Mouse (Mus musculus) liver, adult 2 months (tissue): Measurements from ENCODE around the gene Foxp1. TPM values are rescaled to one million over a fixed set of nuclear protein-coding genes. Genes with fewer than 3 reads are reported as not detected.

Source experiments
- DNase-seq: peaks from one replicate; pipeline ENCODE4 v3.0.0-alpha.2; 2011; ENCODE audit warnings: low read depth, low spot score; ENCODE audit errors: extremely low read depth
- H3K27ac ChIP-seq: fragments of 200-500 bp; replicated peaks from 2 replicates; pipeline ENCODE4 v1.5.1; 2012; ENCODE audit warnings: low read depth, mild to moderate bottlenecking, control low read depth, inconsistent platforms, low read length; ENCODE audit not compliant: insufficient read depth
- H3K27me3 ChIP-seq: fragments of 200-500 bp; 2 replicates; pipeline ENCODE4 v1.6.1; 2012; ENCODE audit warnings: mild to moderate bottlenecking, moderate library complexity, low read length, inconsistent platforms; ENCODE audit not compliant: control insufficient read depth, insufficient read depth
- H3K36me3 ChIP-seq: fragments of 200-500 bp; 2 replicates; pipeline ENCODE4 v1.6.1; 2012; ENCODE audit warnings: low read length, inconsistent platforms; ENCODE audit not compliant: control insufficient read depth, insufficient read depth
- H3K4me1 ChIP-seq: fragments of 200-500 bp; 2 replicates; pipeline ENCODE4 v1.6.1; 2011; ENCODE audit warnings: low read length; ENCODE audit not compliant: control insufficient read depth, insufficient read depth
- H3K4me3 ChIP-seq: fragments of 200-500 bp; 2 replicates; pipeline ENCODE4 v1.5.1; 2011; ENCODE audit warnings: low read depth, mild to moderate bottlenecking, control low read depth, low read length, moderate library complexity; ENCODE audit not compliant: insufficient read depth
- H3K79me2 ChIP-seq: fragments of 200-500 bp; 2 replicates; pipeline ENCODE4 v1.6.1; 2012; ENCODE audit warnings: inconsistent platforms, mild to moderate bottlenecking, low read length, moderate library complexity; ENCODE audit not compliant: control insufficient read depth, insufficient read depth
- H3K9ac ChIP-seq: fragments of 200-500 bp; 2 replicates; pipeline ENCODE4 v1.6.1; 2012; ENCODE audit warnings: low read depth, mild to moderate bottlenecking, control low read depth, inconsistent platforms, low read length
- CTCF ChIP-seq: fragments of 200-500 bp; IDR thresholded peaks from 2 replicates; pipeline ENCODE4 v1.5.1; 2011; ENCODE audit warnings: low read depth, low read length, control low read depth
- POLR2A ChIP-seq: fragments of 200-500 bp; IDR thresholded peaks from 2 replicates; pipeline ENCODE4 v1.6.1; 2011; ENCODE audit warnings: low read length, control low read depth; ENCODE audit not compliant: insufficient read depth; ENCODE audit errors: extremely low read depth
- WGBS: fragments of 180-500 bp; shearing (Covaris S2); methylation state at CpG from one replicate; pipeline ENCODE4 v1.1.7; 2018; 5-methylcytosine and 5-hydroxymethylcytosine counted together
- polyA plus RNA-seq: library from polyadenylated mRNA; depleted of rRNA; stranded (reverse); fragments of >200 nt; gene quantifications from 2 replicates; pipeline ENCODE4 v1.2.3, GENCODE M21; 2012
- total RNA-seq: library from RNA; depleted of rRNA; stranded (reverse); fragments of >200 nt; gene quantifications from 2 replicates; pipeline ENCODE4 v1.2.3, GENCODE M21; 2014

The Foxp1 gene
- total and polyA plus RNA-seq, 2 experiments = 22.7 to 24.8 TPM

DNA sequence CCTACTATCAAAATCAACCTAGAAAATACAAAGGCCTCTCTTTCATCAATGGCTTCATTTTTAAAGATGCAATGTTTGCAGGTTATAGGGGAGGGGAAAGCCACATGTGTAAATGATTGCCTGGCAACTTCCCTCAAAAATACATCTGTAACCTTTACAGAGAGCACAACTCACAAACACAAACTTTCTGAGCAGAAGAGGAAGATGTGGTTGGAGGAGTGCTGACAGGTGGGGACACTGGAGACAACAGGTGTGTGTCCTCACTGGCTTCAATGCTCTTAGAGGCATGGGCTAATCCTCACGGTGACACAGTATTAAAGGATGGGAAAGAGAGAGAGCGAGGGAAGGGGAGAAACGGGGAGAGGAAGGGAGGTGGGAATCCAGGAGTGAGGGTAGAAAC is 120.2 kb downstream of the Foxp1 start:
- Histone ChIP-seq H3K27ac (no peak overlapping the region), H3K9ac (no peak overlapping the region), H3K4me3 (no peak overlapping the region), H3K36me3 (peaks cover 6% of the 10 kb centered on the region; the same call in 1 of the 2 replicates), H3K4me1 (no peaks in the 10 kb centered on the region), H3K79me2 (peaks cover 6% of the 10 kb centered on the region), H3K27me3 (no peaks in the 10 kb centered on the region)
- TF ChIP-seq POLR2A = no peak
- no peak for TF ChIP-seq CTCF
- DNase-seq = no peak
- WGBS = 87% methylated on average over 3 of the region's 3 CpGs

DNA sequence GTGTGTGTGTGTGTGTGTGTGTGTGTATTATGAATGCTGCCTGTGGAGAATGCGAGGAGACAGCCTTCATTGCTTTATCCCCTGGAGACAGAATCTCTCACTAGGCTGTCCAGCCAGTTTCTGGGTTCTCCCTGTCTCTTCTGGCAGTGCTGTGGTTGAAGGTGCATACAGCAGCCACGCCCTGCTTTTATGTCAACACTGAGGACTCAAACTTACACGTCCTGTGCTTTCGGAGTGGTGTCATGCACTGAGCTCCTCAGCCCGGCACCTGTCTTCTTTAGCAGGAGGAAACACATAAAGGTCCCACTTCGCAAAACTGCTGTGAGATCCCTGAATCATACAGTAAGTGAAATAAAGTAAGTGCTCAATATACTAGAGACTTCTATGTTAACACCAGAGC is 120.7 kb downstream of the Foxp1 start:
- Histone ChIP-seq H3K27me3 (no peaks in the 10 kb centered on the region), H3K79me2 (peaks cover 6% of the 10 kb centered on the region), H3K27ac (no peak overlapping the region), H3K4me3 (no peak overlapping the region), H3K4me1 (no peaks in the 10 kb centered on the region), H3K9ac (no peak overlapping the region), H3K36me3 (peaks cover 10% of the 10 kb centered on the region; the same call in 1 of the 2 replicates)
- no peak for DNase-seq
- WGBS = 83% methylated on average over 6 of the region's 6 CpGs
- no peak for TF ChIP-seq CTCF
- no peak for TF ChIP-seq POLR2A

- Histone ChIP-seq H3K9ac (no peak overlapping the region), H3K27ac (no peak overlapping the region), H3K4me1 (no peaks in the 10 kb centered on the region), H3K4me3 (no peak overlapping the region), H3K27me3 (no peaks in the 10 kb centered on the region), H3K36me3 (peaks cover 13% of the 10 kb centered on the region; the same call in 1 of the 2 replicates), H3K79me2 (peaks cover 6% of the 10 kb centered on the region)
- 67% methylated on average over 2 of the region's 2 CpGs for WGBS
- DNase-seq = no peak
- TF ChIP-seq CTCF (no peak), POLR2A (no peak)
These were observed 121.3 kb downstream of the Foxp1 start for GRCm38 (mm10) chr6:99401211-99401610.

DNA sequence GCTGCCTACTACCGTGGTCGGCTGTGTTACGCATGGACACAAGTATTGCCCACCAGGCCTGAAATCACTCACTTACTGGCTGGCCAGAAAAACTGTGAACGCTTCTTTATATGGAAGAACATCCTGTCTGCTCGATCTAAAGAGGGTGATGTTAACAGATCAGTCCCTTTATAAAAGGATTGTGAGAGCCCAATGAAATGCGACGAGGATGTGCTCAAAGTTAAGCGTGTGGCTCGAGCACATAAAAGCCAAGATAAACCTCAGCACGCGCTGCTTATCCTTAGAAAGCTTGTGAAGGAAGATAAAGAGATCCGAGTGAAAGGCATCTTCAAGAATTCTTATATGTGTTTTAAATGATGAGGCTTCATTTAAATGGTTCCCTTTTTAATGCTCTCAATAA is 126.8 kb downstream of the Foxp1 start:
- DNase-seq = no peak
- Histone ChIP-seq H3K9ac (no peak overlapping the region), H3K27me3 (no peaks in the 10 kb centered on the region), H3K4me3 (no peak overlapping the region), H3K27ac (no peak overlapping the region), H3K36me3 (peaks cover 13% of the 10 kb centered on the region; the same call in 1 of the 2 replicates), H3K79me2 (peaks cover 9% of the 10 kb centered on the region), H3K4me1 (no peaks in the 10 kb centered on the region)
- 93% methylated on average over 12 of the region's 12 CpGs for WGBS
- TF ChIP-seq CTCF (no peak), POLR2A (no peak)

GRCm38 (mm10) chr6:99394801-99395200 is 127.7 kb downstream of the Foxp1 start:
- WGBS = 77% methylated on average over 5 of the region's 5 CpGs
- Histone ChIP-seq H3K79me2 (peaks cover 10% of the 10 kb centered on the region), H3K9ac (no peak overlapping the region), H3K4me3 (no peak overlapping the region), H3K36me3 (peaks cover 13% of the 10 kb centered on the region; the same call in 1 of the 2 replicates), H3K27ac (no peak overlapping the region), H3K4me1 (no peaks in the 10 kb centered on the region), H3K27me3 (no peaks in the 10 kb centered on the region)
- TF ChIP-seq CTCF (no peak), POLR2A (no peak)
- DNase-seq = no peak

GRCm38 (mm10) chr6:99392484-99392883 is 130.0 kb downstream of the Foxp1 start:
- no peak overlapping the region for H3K9ac ChIP-seq
- no peak overlapping the region for H3K4me3 ChIP-seq
- WGBS = 93% methylated on average over 6 of the region's 6 CpGs
- TF ChIP-seq POLR2A (no peak), CTCF (no peak)
- H3K79me2 ChIP-seq = peaks cover 4% of the 10 kb centered on the region; the same call in 1 of the 2 replicates
- H3K36me3 ChIP-seq = peaks cover 8% of the 10 kb centered on the region; the same call in 1 of the 2 replicates
- H3K27me3 ChIP-seq = no peaks in the 10 kb centered on the region
- no peaks in the 10 kb centered on the region for H3K4me1 ChIP-seq
- DNase-seq = no peak
- no peak overlapping the region for H3K27ac ChIP-seq
